Mouse (Mus musculus): ENCODE measurements around the gene Mllt1.

Mllt1 gene

GRCm38 (mm10) chr17:56957763-56958429 is 22.7 kb upstream of the Mllt1 start:
- POLR2A ChIA-PET: no interaction called here
- CTCF ChIA-PET: interaction anchor here in 1 of 4 experiments (0.7 kb wide), 1 partner anchor 180 kb away, joined by 3 read pairs; no protein-coding TSS in a partner anchor

GRCm38 (mm10) chr17:56954871-56955270 is 19.7 kb upstream of the Mllt1 start:
- CTCF ChIA-PET: interaction anchor here in 1 of 4 experiments (0.6 kb wide), 1 partner anchor 198 kb away, joined by 3 read pairs; no protein-coding TSS in a partner anchor
- POLR2A ChIA-PET: interaction anchor here in 1 of 4 experiments (1.2 kb wide), 1 partner anchor 193 kb away, joined by 3 read pairs; no protein-coding TSS in a partner anchor

- ChIA-PET CTCF (interaction anchor here in 3 of 4 experiments (0.7 to 1.0 kb wide), 3 partner anchors 17 to 380 kb away, joined by 3 to 6 read pairs (median 3); partner anchors contain the start of gene Mllt1 (in 1 of the 3)), POLR2A (interaction anchor here in 2 of 4 experiments (1.0 to 1.4 kb wide), 8 partner anchors 9 to 188 kb away, joined by 3 to 4 read pairs (median 3); partner anchors contain the start of genes Dus3l (in 1 of the 2), Gm17949 (in 1 of the 2), Gtf2f1 (in 1 of the 2) and Khsrp (in 1 of the 2))
These were observed 17.4 kb upstream of the Mllt1 start for GRCm38 (mm10) chr17:56952639-56953038.

GRCm38 (mm10) chr17:56950915-56951314 is 15.7 kb upstream of the Mllt1 start:
- POLR2A ChIA-PET: interaction anchor here in 1 of 4 experiments (0.6 kb wide), 1 partner anchor 13 kb away, joined by 3 read pairs; no protein-coding TSS in a partner anchor
- CTCF ChIA-PET: interaction anchor here (0.6 to 1.8 kb wide), 11 partner anchors 8 to 251 kb away, joined by 3 to 9 read pairs (median 3); partner anchors contain the start of gene Mllt1 (in 2 of the 4)

- CTCF ChIA-PET: no interaction called here
These were observed 3.5 kb upstream of the Mllt1 start for GRCm38 (mm10) chr17:56938751-56939150.

GRCm38 (mm10) chr17:56936731-56937130 is 1.5 kb upstream of the Mllt1 start:
- ChIA-PET CTCF (interaction anchor here in 2 of 4 experiments (0.7 to 2.6 kb wide), 8 partner anchors 26 to 398 kb away, joined by 3 to 32 read pairs (median 4); partner anchors contain the start of gene Ranbp3 (in 1 of the 2)), POLR2A (interaction anchor here in 2 of 4 experiments (1.1 to 1.9 kb wide), 7 partner anchors 49 to 228 kb away, joined by 3 to 10 read pairs (median 7); partner anchors contain the start of genes Alkbh7 (in 1 of the 2) and Clpp (in 1 of the 2))

More at GRCm38 (mm10) chr17:56938751-56939150, 3.5 kb upstream of the Mllt1 start:
- POLR2A ChIA-PET: interaction anchor here in 1 of 4 experiments (0.6 kb wide), 1 partner anchor 222 kb away, joined by 3 read pairs; no protein-coding TSS in a partner anchor

- ChIA-PET POLR2A (interaction anchor here in 3 of 4 experiments (0.7 to 1.9 kb wide), 27 partner anchors 13 to 323 kb away, joined by 3 to 10 read pairs (median 4); partner anchors contain the start of genes Alkbh7 (in 2 of the 3), Dus3l (in 2 of the 3), Khsrp (in 2 of the 3) and Clpp (in 1 of the 3)), CTCF (interaction anchor here (0.5 to 2.6 kb wide), 27 partner anchors 17 to 1004 kb away, joined by 3 to 32 read pairs (median 4); partner anchors contain the start of genes Alkbh7 (in 1 of the 4), Clpp (in 1 of the 4), Dus3l (in 1 of the 4) and Rfx2 (in 1 of the 4))
These were observed 477 bp downstream of the Mllt1 start for GRCm38 (mm10) chr17:56934545-56935330.

GRCm38 (mm10) chr17:56933395-56933794 is 1.8 kb downstream of the Mllt1 start:
- ChIA-PET POLR2A (interaction anchor here in 3 of 4 experiments (0.6 to 1.2 kb wide), 3 partner anchors 64 to 225 kb away, joined by 4 to 5 read pairs (median 5); partner anchors contain the start of gene Alkbh7 (in 1 of the 3)), CTCF (interaction anchor here in 2 of 4 experiments (0.6 to 1.6 kb wide), 3 partner anchors 64 to 732 kb away, joined by 3 to 4 read pairs (median 3); partner anchors contain the start of gene Alkbh7 (in 1 of the 2))

- CTCF ChIA-PET: interaction anchor here in 2 of 4 experiments (0.6 to 1.1 kb wide), 3 partner anchors 57 to 193 kb away, joined by 3 to 4 read pairs (median 3); no protein-coding TSS in a partner anchor
- POLR2A ChIA-PET: interaction anchor here in 2 of 4 experiments (0.6 to 0.9 kb wide), 5 partner anchors 9 to 71 kb away, joined by 3 to 4 read pairs (median 4); no protein-coding TSS in a partner anchor
These were observed 5.2 kb downstream of the Mllt1 start for GRCm38 (mm10) chr17:56930026-56930425.

GRCm38 (mm10) chr17:56929530-56929929 is 5.7 kb downstream of the Mllt1 start:
- CTCF ChIA-PET: interaction anchor here in 1 of 4 experiments (0.8 kb wide), 1 partner anchor 193 kb away, joined by 3 read pairs; no protein-coding TSS in a partner anchor
- POLR2A ChIA-PET: interaction anchor here in 2 of 4 experiments (0.6 to 0.7 kb wide), 4 partner anchors 8 to 71 kb away, joined by 3 to 4 read pairs (median 4); no protein-coding TSS in a partner anchor

- CTCF ChIA-PET: no interaction called here
- POLR2A ChIA-PET: no interaction called here
These were observed 6.1 kb downstream of the Mllt1 start for GRCm38 (mm10) chr17:56929101-56929500.

GRCm38 (mm10) chr17:56925998-56926397 is 9.2 kb downstream of the Mllt1 start:
- ChIA-PET CTCF (interaction anchor here in 1 of 4 experiments (0.6 kb wide), 1 partner anchor 241 kb away, joined by 3 read pairs; no protein-coding TSS in a partner anchor), POLR2A (interaction anchor here in 1 of 4 experiments (1.1 kb wide), 1 partner anchor 132 kb away, joined by 3 read pairs; no protein-coding TSS in a partner anchor)

GRCm38 (mm10) chr17:56919725-56920124 is 15.5 kb downstream of the Mllt1 start:
- CTCF ChIA-PET: interaction anchor here in 1 of 4 experiments (1.7 kb wide), 1 partner anchor 22 kb away, joined by 6 read pairs; no protein-coding TSS in a partner anchor

GRCm38 (mm10) chr17:56917166-56917565 is 18.0 kb downstream of the Mllt1 start:
- POLR2A ChIA-PET: interaction anchor here in 1 of 4 experiments (1.6 kb wide), 1 partner anchor 26 kb away, joined by 3 read pairs; no protein-coding TSS in a partner anchor
- CTCF ChIA-PET: no interaction called here

More at GRCm38 (mm10) chr17:56919725-56920124, 15.5 kb downstream of the Mllt1 start:
- POLR2A ChIA-PET: no interaction called here

- CTCF ChIA-PET: interaction anchor here in 2 of 4 experiments (0.7 to 1.2 kb wide), 2 partner anchors 16 to 22 kb away, joined by 3 to 4 read pairs; partner anchors contain the start of gene Mllt1 (in 1 of the 2)
- POLR2A ChIA-PET: interaction anchor here in 2 of 4 experiments (0.5 to 1.6 kb wide), 5 partner anchors 10 to 240 kb away, joined by 3 to 4 read pairs (median 3); partner anchors contain the start of genes Mllt1 (in 1 of the 2) and Ranbp3 (in 1 of the 2)
These were observed 21.8 kb downstream of the Mllt1 start for GRCm38 (mm10) chr17:56913444-56913843.

GRCm38 (mm10) chr17:56913023-56913422 is 22.2 kb downstream of the Mllt1 start:
- CTCF ChIA-PET: interaction anchor here in 1 of 4 experiments (0.7 kb wide), 1 partner anchor 22 kb away, joined by 4 read pairs; the partner anchor contains the start of gene Mllt1
- POLR2A ChIA-PET: interaction anchor here in 1 of 4 experiments (0.5 to 1.1 kb wide), 2 partner anchors 11 to 17 kb away, joined by 3 to 4 read pairs; no protein-coding TSS in a partner anchor

- ChIA-PET POLR2A (interaction anchor here in 3 of 4 experiments (0.5 to 1.5 kb wide), 5 partner anchors 33 to 261 kb away, joined by 3 to 4 read pairs (median 3); no protein-coding TSS in a partner anchor), CTCF (interaction anchor here in 2 of 4 experiments (0.6 to 2.1 kb wide), 3 partner anchors 12 to 158 kb away, joined by 5 to 7 read pairs (median 5); no protein-coding TSS in a partner anchor)
These were observed 25.5 kb downstream of the Mllt1 start for GRCm38 (mm10) chr17:56909764-56910163.
